Mouse (Mus musculus) T-cell, adult 2 months (primary cell): Measurements from ENCODE around the gene Gins1.
"Not testable (repeated sequence)": the region's sequence is repeated elsewhere in the genome, so short reads cannot be mapped to it uniquely, and the experiment has no call there.

Experiments used
- DNase-seq: peaks from one replicate; pipeline ENCODE4 v3.0.0; 2022; ENCODE audit warnings: low spot score

Gins1 gene

DNA sequence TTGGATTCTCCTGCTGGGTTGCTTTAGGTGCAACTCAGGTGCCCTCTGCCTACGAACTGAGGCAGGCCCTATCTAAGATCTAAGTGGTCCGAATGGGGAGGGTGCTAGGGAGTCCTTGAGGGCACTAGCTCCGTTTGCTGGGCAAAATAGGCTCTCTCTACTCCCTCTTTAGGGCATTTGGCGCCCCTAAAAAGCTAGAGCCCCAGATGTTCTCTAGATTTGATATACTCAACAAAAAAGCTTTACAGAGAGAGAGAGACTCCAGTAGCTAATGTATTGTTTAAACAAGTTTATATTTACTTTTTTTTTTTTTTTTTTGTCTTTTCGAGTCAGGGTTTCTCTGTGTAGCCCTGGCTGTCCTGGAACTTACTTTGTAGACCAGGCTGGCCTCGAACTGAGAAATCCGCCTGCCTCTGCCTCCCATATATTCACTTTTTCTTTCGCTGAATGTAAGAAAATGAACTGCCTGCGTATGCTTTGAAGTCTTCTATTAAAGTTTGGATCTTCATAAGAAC lies at the start of gene Gins1:
TSS of gene Gins1 (plus strand) at position 465 of the 515 bp plus-strand sequence.
- DNase-seq, result no peak

DNA sequence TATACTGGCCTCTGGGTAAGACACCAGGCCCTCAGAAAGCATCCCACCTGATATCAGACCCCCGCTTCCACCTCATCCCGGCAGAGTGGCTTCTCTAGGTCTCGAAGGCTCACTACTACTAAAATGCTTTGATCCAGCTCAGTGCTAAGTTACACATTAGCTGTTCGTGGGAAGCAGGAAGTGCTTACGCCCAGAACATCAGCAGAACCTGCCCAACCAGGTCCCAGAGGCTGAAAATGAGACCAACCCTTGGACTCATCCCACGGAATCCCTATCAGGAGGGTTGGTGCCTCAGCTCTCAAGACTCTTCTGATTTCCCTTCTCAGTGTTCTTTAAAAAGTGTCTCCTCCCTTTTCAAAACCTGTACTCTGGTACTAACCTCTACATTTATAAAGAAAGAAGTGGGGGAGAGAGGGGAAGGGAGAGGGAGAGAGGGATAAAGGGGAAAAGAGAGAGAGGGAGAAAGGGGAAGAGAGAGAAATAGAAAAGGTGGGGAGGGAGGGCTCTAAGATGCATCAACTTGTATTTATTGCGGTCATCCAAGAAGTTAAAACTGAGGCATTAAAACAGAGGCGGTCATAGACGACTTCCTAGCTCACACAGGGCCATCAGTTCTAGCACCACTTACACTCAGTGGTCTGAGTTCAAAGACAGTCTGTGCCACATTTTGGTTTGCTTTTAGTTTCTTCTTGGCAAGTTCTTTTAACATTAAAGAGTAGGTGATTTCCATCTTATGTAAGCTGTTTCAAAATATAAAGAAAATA lies 46.3 kb upstream of the Gins1 start:
- no peak for DNase-seq

DNA sequence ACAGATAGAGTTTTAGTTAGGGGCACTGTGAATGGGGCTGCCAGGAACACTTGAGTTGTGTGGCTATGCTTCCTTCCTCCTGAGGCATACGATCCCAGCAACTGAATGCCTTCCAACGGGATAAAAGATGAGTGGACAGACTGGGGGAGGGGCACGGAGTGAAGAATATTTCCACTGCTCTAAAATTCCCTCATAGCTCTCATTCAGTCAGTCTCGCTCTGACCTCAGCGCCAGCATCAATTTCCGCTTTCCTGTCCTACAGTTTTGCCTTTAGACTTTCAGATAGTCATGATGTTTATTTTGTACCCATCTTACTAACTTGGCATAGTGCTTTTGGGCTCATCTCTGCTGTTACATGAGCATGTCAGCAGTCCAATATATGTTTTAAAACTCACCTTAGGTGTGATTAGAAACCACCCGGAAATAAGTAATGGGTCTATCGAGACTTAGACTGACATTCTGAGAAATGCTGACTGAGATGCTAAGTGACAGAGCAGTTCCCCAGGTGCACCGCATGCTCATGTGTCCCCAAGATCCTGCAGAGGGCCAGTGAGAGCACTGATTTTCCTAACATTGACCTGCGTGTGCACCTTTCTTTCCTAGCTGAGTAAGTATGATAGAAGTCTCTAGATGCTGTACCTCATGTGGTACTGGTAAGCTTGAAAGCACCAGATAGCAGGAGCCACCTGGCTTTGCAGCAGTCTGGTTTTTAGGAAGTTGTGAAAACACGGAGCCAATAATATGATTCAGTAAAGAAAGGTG lies 45.3 kb upstream of the Gins1 start:
- no peak for DNase-seq

DNA sequence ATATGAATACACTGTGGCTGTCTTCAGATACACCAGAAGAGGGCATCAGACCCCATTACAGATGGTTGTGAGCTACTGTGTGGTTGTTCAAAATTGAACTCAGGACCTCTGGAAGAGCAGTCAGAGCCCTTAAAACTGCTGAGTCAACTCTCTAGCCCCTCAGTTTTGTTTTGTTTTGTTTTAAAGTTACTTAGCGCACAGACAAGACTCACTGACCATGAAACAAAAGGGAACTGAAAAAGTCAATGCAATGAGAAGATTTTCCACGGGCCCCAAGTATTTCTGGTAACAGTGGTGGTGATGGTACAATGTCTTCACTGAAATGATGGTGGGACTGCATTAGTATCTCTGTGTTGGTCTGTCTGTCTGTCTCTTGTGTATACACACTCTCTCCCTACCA lies 44.1 kb upstream of the Gins1 start:
- DNase-seq, result no peak

DNA sequence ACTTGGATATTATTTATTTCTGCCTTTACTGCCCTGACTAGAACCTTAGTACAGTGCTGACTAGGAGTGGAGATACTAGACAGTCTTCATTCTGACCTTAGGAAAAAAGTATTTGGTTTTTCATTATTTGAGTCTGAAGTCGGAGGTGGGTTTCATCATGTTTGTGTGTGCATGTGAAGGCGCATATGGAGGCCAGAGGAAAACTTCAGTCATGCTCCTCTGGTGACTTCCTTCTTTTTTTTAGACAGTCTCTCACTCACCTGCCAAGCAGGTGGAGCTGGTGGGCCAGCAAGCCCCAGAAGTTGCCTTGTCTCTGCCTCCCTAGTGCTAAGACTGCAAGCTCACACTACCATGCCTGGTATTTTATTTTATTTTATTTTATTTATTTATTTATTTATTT lies 38.2 kb upstream of the Gins1 start:
- DNase-seq, result no peak

DNA sequence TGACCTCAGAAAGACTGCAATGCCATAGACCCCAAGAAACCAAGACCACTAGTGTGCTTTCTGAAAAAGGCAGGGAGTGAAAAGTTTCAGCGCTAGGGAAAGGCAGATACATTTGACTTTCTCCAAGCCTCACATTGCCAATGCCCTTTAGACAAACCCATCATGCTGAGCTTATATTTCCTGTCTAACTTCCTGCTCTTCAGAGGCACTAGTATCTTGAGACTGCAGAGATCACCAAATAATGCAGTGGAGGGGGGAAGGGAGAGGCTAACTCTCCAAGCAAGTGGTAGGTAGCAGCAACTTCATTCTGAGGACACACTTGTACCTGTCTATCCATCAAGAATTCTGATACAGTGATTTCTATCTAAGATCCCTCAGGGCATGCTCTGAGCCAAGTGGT lies 35.8 kb upstream of the Gins1 start:
- DNase-seq, result peak; percentile 35

DNA sequence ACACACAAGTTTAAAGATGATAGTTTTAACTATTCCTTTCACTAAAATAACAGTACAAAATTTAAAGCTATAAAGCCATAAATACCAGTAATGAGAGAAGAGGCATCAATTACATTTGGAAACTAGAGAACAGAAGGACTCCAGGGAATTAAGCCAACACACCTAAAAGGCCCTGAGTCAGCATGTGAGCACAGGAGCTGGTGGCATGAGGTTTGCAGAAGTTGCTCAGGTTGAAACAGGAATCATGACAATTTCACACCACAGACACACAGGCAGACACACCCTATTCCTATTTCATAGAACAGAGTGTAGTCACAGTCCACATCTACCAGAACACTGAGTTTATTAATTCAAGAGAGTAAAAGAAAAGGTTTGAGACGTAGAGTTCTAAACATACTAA lies 30.7 kb upstream of the Gins1 start:
- DNase-seq, result no peak

DNA sequence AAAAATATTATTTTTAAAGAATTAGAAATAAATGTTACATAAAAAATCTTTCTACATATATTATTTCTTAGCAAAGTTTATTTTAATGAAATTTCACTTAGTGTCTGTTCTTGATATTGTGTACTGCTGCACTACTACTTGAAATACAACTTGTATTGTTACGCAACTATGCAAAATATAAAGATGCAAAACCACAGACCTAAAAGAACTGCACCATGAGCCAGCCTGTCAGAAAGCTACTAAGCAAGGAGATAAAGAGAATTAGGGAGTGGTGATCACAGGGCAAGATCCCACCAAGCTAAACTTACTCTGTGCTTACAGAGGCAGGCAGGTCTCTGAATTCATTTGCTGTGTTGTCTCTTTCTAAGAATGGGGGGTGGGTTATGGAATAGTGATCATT lies 30.0 kb upstream of the Gins1 start:
- no peak for DNase-seq

DNA sequence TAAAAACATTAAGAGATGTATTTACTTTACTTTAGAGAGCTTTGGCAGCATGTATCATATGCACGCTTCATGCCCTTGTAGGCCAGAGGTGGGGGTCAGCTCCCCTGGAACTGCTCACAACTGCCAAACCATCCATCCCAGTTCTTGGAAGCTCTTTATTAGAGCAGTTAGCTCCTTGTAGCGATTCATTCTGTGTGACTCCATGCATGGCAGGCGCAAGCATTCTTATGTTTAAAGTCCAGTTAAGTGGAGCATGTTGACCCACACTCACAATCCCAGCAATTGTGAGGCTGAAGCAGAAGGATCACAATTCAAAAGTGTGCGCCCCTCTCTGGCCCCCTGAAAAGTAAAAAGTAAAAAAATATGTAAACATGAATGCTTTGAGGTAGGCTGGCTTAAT lies 27.6 kb upstream of the Gins1 start:
- DNase-seq, result no peak

DNA sequence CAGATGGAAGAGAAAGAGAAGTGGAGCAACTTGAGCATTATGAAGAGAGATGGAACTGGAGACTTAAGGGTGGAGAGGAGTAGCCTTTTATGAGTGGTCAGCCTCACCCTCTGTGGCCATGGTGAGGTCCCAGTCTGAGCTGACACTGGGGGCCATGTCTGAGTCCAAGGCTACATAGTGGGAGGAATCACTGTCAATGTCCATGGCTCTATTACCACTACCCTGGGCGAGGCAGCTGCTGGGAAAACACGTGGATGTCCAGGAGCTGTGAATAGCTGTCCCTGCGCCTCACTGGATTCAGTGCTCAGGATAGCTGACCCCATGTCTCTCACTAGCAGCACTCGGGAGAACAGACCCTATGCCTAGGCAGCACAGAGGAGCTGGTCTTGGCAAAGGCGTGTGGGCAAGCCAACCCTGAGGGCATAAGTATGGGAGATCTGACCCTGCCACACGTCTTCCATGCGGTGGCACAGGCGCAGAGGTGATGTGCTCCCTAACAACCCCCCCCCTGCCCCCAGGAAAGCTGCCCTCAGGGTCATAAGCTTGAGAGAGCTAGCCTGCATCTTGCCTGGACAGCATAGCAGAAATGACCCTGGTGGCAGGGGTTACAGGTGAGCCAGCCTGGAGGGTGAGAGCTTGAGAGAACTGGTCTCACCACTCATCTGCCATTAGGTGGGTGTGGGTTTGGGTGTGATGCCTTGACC lies 21.0 kb upstream of the Gins1 start:
- DNase-seq, result no peak

DNA sequence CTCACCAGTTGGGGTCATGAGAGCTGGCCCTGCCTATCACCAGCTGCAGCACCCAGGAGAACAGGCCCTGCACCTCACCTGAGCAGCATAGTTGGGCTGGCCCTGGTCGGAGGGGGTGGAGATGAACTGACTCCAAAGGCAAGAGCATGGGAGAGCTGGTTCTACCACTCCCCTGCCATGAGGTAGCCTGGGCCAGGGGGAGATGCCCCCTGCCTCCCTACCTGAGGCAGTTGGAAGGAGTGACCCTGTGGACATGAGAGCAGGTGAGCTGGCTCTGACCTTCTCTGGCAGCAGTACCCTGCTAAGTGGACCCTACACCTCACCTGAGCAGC lies 20.5 kb upstream of the Gins1 start:
- DNase-seq, result no peak

DNA sequence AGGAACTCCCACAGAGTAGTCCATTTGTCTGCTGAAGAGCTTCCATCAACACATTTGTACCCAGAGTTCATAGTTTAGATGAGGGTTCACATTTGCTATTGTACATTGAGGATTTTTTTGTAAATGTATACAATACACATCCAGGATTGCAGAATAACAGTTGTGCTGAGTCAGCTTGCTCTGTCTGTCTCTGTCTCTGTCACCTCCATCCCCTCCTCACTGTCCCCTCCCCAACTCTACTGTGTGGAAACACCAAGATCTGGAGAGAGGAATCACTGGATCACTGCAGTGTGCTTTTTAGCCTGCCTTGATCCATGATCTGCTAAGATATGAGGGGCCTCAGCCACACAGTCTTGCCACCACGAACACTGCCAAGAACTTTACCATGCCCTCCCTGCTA lies 19.4 kb upstream of the Gins1 start:
- no peak for DNase-seq

DNA sequence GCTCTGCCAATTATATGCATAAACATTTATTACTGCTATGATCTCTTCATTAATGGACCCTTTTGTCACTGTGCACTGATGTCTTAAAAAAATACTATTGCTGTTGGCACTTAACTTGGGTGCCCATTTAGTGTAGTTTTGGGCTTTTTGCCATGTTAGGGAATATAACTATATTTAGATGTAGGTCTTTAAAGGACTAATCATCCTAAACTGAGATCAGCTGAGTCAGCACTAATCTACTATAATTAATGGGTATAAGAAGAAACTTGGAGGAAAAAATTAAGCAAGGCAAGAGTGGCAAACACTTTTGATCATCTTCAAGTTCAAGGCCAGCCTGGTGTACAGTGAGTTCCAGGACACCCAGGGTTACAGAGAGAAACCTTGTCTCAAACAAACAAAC lies 18.9 kb upstream of the Gins1 start:
- no peak for DNase-seq

DNA sequence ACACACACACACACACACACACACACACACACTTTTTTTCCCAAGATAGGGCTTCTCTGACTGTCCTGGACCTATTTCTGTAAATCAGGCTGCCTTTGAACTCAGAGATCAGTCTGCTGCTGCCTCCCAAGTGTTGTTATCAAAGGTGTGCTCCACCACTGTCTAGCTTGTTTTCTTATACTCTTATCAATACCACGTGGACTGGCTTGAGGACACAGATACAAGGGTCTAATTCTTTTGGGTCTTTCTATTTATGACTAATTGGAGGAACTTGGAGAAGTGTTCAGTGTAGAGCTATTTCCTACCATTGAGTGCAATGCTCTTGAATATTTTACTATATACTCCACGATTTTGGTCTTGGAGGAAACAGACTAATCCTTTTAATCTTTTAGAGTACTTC lies 17.8 kb upstream of the Gins1 start:
- no peak for DNase-seq

DNA sequence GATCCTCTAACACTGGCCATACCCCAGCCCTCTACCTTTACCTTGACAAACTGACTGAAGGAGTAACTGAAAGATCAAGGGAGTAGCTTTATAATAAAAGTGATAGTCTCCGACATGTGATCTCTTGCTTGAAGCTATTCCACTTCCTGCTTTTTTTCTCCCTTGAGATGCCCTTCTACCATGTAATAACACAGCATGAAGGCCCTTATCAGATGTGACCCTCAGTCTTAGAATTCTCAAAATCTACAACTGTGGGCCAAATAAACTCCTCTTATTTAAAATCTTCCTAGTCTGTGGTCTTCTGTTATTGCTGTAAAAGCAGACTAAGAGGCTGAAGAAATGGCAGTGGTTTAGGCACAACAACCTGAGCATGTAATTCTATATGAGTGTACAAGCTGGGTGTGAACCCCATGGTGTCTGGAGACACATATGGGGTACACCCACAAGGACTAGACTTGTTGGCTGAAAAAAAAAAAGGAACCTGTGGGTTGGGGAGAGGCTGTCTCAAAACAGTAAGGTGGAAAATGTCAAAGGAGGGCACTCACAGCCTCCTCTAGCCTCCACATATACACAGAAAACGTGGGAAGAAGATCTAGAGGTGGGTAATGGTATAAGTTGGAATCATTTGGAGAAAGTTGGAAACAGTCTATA lies 10.5 kb upstream of the Gins1 start:
- DNase-seq, result no peak

DNA sequence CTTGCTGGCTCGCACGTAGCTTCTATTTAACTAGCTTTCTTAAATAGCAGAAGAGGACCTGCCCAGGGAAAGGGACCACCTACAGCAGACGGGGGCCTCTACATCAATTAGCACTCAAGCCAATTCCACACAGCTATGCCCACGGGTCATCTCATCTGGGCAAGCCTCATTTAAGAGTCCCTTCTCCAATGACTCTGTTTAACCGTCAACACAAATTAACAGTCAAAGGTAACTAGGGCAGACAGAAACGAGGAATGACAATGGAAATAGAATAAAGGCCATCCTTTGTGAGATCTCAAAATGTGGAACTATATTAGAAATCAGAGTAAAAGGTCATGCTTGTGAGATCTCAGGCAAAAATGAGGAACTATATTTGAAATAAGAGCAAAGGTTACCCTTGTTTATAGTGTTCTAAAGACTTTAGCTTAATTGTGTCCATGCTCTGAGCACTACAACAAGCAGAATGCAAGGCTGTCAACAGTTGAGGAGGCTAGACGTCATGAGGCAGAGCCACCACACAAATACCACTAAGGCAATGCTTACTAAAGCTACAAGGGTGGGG lies 9.4 kb upstream of the Gins1 start:
- no peak for DNase-seq

DNA sequence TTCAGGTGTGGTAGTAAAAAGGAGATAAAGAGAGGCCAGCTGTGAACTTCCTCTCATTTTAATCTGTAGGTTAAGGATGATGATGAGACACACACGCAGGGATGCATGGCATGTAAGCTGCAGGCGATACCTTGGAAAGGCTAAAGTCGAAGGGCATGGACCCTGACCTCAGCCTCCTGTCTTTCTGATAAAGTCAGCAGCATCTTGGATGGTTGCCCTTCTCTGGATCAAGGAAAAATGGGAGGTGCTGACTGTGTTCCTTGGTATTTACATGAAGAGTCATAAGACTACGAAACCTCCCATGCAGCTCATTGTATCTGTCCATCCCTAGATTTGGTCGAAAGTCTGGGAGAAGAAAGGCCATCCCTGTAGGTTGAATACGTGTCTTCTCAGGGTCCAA lies 4.9 kb upstream of the Gins1 start:
- DNase-seq, result no peak

DNA sequence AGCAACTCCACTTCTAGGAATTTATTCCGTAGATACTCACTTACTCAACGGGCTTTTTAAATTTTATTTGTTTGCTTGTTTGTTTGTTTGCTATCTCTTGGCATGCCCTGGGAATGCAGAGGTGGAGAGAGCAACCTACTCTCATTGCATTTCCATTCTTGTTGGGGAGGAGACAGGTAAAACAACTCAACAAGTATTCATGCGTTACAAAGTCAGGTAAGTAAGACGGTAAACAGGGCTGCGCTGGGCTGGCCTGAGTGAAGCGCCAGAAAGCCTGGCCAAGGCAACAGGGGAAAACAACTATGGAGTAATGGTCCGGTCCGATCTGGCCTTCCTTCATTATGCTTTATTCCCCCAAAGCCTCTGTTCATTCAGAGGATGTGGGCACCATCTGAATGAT lies 2.9 kb upstream of the Gins1 start:
- no peak for DNase-seq

DNA sequence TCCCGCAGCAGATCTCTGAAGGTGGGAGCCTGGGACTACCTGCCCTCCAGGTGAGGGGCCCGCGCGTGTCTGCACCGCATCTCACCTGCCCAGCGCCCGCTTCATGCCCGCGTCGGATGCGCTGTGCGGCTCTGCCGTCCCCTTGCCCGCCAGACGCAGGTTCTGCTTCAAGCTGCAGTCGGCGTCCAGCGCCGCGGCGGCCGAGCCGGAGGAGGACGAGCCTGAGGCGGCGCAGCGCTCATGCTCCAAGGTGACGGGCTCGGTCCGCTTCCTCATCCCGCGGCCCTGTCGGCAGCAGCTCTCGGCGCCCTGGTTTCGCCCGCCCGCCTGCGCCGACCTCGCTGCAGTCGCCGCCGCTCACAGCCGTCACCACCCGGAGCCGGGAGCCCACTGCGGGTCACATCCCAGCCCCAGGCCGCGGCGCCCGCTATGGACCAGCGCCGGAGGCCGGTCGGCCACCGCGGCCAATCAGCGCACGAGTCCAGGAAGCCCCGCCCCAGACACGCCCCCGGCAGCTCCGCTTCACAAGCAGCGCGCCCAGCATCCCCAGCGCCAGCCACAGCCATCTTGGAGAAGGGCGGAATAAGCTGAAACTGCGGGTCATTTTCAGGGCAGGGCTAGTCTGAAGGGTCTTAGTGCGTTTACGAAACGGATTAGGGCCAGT lies 796 bp upstream of the Gins1 start, which contains the start of gene Abhd12:
TSS of gene Abhd12 (minus strand) at position 470 of the 664 bp plus-strand sequence.
- peak; percentile 93 for DNase-seq

DNA sequence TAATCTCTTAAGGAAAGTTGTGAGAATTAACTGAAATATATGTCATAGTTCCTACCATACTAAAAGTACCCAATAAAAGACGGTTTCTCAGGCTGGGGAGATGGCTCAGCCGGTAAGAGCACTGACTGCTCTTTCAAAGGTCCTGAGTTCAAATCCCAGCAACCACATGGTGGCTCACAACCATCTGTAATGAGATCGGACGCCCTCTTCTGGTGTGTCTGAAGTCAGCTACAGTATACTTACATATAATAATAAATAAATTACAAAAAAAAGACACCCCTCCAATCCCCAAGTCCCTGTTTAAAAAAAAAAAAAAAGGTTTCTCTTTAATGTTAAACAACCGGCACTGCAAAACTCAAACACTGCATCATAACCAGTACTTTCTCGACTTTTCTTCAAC lies 3.7 kb downstream of the Gins1 start:
- DNase-seq, result not testable (repeated sequence)

DNA sequence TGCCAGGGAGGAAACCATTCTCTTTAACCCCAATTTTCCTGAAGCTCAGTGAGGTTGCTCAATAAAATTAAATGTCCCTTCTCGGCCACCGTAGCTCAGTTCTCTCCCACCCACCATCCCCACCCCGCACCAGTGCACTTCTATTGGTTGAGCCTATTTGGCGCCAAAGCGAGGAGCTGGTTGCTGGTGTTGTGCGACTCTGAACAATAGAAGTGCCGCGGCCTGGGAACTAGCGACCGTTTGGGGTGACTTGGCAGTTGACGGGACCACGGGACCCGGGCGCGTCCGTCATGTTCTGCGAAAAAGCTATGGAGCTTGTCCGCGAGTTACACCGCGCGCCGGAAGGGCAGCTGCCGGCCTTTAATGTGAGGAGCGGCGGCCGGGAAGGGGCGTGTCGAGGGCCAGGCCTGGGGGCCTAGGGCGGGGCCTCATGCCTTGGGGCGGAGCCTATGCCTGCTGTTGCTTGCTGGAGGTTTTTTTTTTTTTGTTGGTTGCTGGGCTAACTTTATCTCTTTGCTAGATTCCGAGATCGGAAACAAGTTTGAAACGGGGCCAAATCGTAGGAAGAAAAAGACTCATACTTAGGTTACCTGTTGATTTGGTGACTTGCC lies 4.3 kb downstream of the Gins1 start:
- DNase-seq, result peak; percentile 90
